Mouse (Mus musculus) embryo, embryonic 9.5 days (tissue): ENCODE measurements around the gene Dnah8.

Experiments
- DNase-seq: peaks from one replicate; pipeline ENCODE4 v3.0.0-alpha.2; 2017; ENCODE audit errors: extremely low spot score

Gene Dnah8

GRCm38 (mm10) chr17:30749391-30749790, 125.2 kb downstream of the Dnah8 start:
- no peak for DNase-seq

GRCm38 (mm10) chr17:30750269-30750668, 126.1 kb downstream of the Dnah8 start:
- DNase-seq, result no peak

GRCm38 (mm10) chr17:30752370-30752818, 128.2 kb downstream of the Dnah8 start:
- no peak for DNase-seq

- DNase-seq, result no peak
These were observed 129.0 kb downstream of the Dnah8 start for GRCm38 (mm10) chr17:30753201-30753600.

- no peak for DNase-seq
These were observed 132.6 kb downstream of the Dnah8 start for GRCm38 (mm10) chr17:30756771-30757170.

- no peak for DNase-seq
These were observed 136.2 kb downstream of the Dnah8 start for GRCm38 (mm10) chr17:30760307-30760706.

- DNase-seq, result no peak
These were observed 140.1 kb downstream of the Dnah8 start for GRCm38 (mm10) chr17:30764276-30764675.

GRCm38 (mm10) chr17:30774416-30774815, 150.3 kb downstream of the Dnah8 start:
- DNase-seq, result no peak

GRCm38 (mm10) chr17:30775096-30775495, 150.9 kb downstream of the Dnah8 start:
- DNase-seq, result no peak

- no peak for DNase-seq
These were observed 156.9 kb downstream of the Dnah8 start for GRCm38 (mm10) chr17:30781046-30781445.

- DNase-seq, result no peak
These were observed 158.1 kb downstream of the Dnah8 start for GRCm38 (mm10) chr17:30782286-30782685.

GRCm38 (mm10) chr17:30788361-30788760, 164.2 kb downstream of the Dnah8 start:
- no peak for DNase-seq

GRCm38 (mm10) chr17:30790816-30791215, 166.7 kb downstream of the Dnah8 start:
- DNase-seq, result no peak

GRCm38 (mm10) chr17:30792396-30792795, 168.2 kb downstream of the Dnah8 start:
- DNase-seq, result no peak

GRCm38 (mm10) chr17:30796616-30797015, 172.5 kb downstream of the Dnah8 start:
- DNase-seq, result no peak

GRCm38 (mm10) chr17:30800261-30800985, 176.3 kb downstream of the Dnah8 start:
- DNase-seq, result no peak

GRCm38 (mm10) chr17:30803668-30804067, 179.5 kb downstream of the Dnah8 start:
- DNase-seq, result no peak

GRCm38 (mm10) chr17:30804955-30805354, 180.8 kb downstream of the Dnah8 start:
- DNase-seq, result no peak

GRCm38 (mm10) chr17:30805511-30806059, 181.4 kb downstream of the Dnah8 start:
- DNase-seq, result no peak

GRCm38 (mm10) chr17:30808866-30809660, 184.9 kb downstream of the Dnah8 start:
- no peak for DNase-seq

GRCm38 (mm10) chr17:30809926-30810660, 185.9 kb downstream of the Dnah8 start:
- DNase-seq, result no peak

- no peak for DNase-seq
These were observed 194.4 kb downstream of the Dnah8 start for GRCm38 (mm10) chr17:30818543-30818942.
